Mouse (Mus musculus): ENCODE data around the gene Rfx3. TPM values are rescaled to one million over a fixed set of nuclear protein-coding genes. Genes with fewer than 3 reads are reported as not detected.

Rfx3 gene
- polyA plus RNA-seq, 1 experiment from 2014 or later = 7.4 TPM

DNA sequence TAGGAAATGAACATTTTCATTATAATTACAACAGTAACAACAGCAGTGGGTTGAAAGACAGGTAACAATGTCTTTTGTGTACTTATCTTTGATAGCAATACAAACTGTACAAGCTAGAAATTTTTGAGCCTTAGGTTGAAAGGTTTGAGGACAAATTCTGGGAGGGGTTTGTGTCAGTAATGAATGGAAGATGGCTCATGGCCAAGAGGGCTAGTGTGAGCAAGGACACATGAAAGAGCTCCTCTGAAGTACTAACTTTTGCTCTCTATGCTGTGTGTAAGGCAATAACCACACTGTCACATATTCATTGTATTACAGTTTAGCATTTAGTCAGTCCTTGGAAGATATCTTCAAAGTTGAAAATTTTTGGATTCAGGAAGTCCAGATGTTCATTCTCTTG, 193.3 kb downstream of the Rfx3 start:
- no peaks in the 10 kb centered on the region for H3K9me3 ChIP-seq (ENCODE audit: control insufficient read depth, low read length)
- H3K9ac ChIP-seq (ENCODE audit: low read length) = no peak overlapping the region
- H3K27me3 ChIP-seq (ENCODE audit: control insufficient read depth, insufficient read depth, low read length) = no peaks in the 10 kb centered on the region
- no peak for ATAC-seq (ENCODE audit: insufficient number of reproducible peaks, insufficient read depth, low FRiP score, low read depth)
- no peak overlapping the region for H3K27ac ChIP-seq (replicated peaks in 1 of 2; ENCODE audit: control insufficient read depth in 1 of 2, insufficient read depth in 1 of 2, low read depth in 2 of 2, low read length in 2 of 2)
- no peak overlapping the region for H3K4me2 ChIP-seq (ENCODE audit: low read length)
- peaks cover 10% of the 10 kb centered on the region for H3K36me3 ChIP-seq (ENCODE audit: control insufficient read depth, insufficient read depth, low read length)
- H3K4me1 ChIP-seq (ENCODE audit: control insufficient read depth in 2 of 2, insufficient read depth in 2 of 2, low read length in 2 of 2) = no peaks in the 10 kb centered on the region
- H3K4me3 ChIP-seq (ENCODE audit: control insufficient read depth in 1 of 2, insufficient read depth in 1 of 2, low read depth in 1 of 2, low read length in 2 of 2) = no peak overlapping the region

GRCm38 (mm10) chr19:27780030-27780429, 230.9 kb downstream of the Rfx3 start:
- H3K9me3 ChIP-seq (ENCODE audit: control insufficient read depth, low read length) = peaks cover 3% of the 10 kb centered on the region; the same call in 1 of the 2 replicates
- H3K4me1 ChIP-seq (ENCODE audit: control insufficient read depth in 2 of 2, insufficient read depth in 2 of 2, low read length in 2 of 2) = no peaks in the 10 kb centered on the region
- WGBS = 59% methylated on average over 4 of the region's 4 CpGs
- H3K27ac ChIP-seq (replicated peaks in 1 of 2; ENCODE audit: control insufficient read depth in 1 of 2, insufficient read depth in 1 of 2, low read depth in 2 of 2, low read length in 2 of 2) = no peak overlapping the region
- ATAC-seq (ENCODE audit: insufficient number of reproducible peaks, insufficient read depth, low FRiP score, low read depth) = no peak
- H3K4me2 ChIP-seq (ENCODE audit: low read length) = no peak overlapping the region
- no peak overlapping the region for H3K4me3 ChIP-seq (ENCODE audit: control insufficient read depth in 1 of 2, insufficient read depth in 1 of 2, low read depth in 1 of 2, low read length in 2 of 2)
- peaks cover 9% of the 10 kb centered on the region; the same call in 1 of the 2 replicates for H3K36me3 ChIP-seq (ENCODE audit: control insufficient read depth, insufficient read depth, low read length)
- no peaks in the 10 kb centered on the region for H3K27me3 ChIP-seq (ENCODE audit: control insufficient read depth, insufficient read depth, low read length)
- no peak overlapping the region for H3K9ac ChIP-seq (ENCODE audit: low read length)

GRCm38 (mm10) chr19:27770716-27771265, 240.2 kb downstream of the Rfx3 start:
- Histone ChIP-seq H3K4me3 (ENCODE audit: control insufficient read depth in 1 of 2, insufficient read depth in 1 of 2, low read depth in 1 of 2, low read length in 2 of 2) (no peak overlapping the region), H3K4me2 (ENCODE audit: low read length) (no peak overlapping the region), H3K9ac (ENCODE audit: low read length) (no peak overlapping the region), H3K36me3 (ENCODE audit: control insufficient read depth, insufficient read depth, low read length) (peaks cover 15% of the 10 kb centered on the region), H3K27me3 (ENCODE audit: control insufficient read depth, insufficient read depth, low read length) (no peaks in the 10 kb centered on the region), H3K9me3 (ENCODE audit: control insufficient read depth, low read length) (no peaks in the 10 kb centered on the region), H3K27ac (replicated peaks in 1 of 2; ENCODE audit: control insufficient read depth in 1 of 2, insufficient read depth in 1 of 2, low read depth in 2 of 2, low read length in 2 of 2) (no peak overlapping the region), H3K4me1 (ENCODE audit: control insufficient read depth in 2 of 2, insufficient read depth in 2 of 2, low read length in 2 of 2) (no peaks in the 10 kb centered on the region)
- ATAC-seq (ENCODE audit: insufficient number of reproducible peaks, insufficient read depth, low FRiP score, low read depth) = no peak
- WGBS = 92% methylated on average over 8 of the region's 8 CpGs

DNA sequence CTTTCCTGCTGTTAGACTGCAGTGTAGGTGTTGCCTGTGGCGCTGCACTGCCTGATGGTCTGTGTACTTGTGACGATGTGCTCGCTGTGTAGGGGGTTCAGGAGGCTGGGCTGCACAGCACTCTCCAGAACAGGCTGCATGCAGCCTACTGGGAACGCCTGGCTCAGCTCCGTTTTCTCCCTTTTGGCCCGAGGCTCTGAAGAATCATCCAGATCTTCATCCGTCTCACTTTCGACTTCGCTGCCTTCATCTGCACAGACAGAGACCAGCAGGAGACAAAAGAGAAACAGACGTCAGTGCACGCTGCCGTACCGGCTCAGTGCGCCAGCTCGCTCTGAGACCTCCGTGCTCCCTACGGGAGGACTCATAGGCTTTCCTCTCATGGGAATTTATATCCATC, 242.5 kb downstream of the Rfx3 start:
- no peaks in the 10 kb centered on the region for H3K4me1 ChIP-seq (ENCODE audit: control insufficient read depth in 2 of 2, insufficient read depth in 2 of 2, low read length in 2 of 2)

DNA sequence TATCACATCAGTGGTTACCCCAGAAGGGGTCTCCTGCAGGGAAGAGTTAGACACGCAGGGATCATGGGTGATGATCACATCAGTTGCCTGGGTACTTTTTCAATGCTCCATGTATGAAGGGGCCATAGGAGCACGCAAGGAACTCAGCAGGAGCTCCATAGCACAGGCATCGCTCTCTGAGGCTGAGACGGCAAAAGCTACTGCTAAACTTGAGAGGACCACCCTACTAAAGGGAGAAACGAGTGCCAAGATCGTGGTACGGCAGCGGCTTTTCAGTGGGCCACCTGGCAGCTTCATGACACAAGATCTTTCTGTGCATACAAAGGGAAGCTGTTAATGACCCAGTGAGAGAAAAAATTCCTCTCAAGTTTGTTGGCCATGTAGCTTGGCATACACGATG, 250.7 kb downstream of the Rfx3 start:
- H3K36me3 ChIP-seq (ENCODE audit: control insufficient read depth, insufficient read depth, low read length) = 0 out of 2 replicates have a peak, but pooled peaks cover 3% of the 10 kb centered on the region
- H3K27ac ChIP-seq (replicated peaks in 1 of 2; ENCODE audit: control insufficient read depth in 1 of 2, insufficient read depth in 1 of 2, low read depth in 2 of 2, low read length in 2 of 2) = no peak overlapping the region
- H3K9ac ChIP-seq (ENCODE audit: low read length) = no peak overlapping the region
- H3K4me3 ChIP-seq (ENCODE audit: control insufficient read depth in 1 of 2, insufficient read depth in 1 of 2, low read depth in 1 of 2, low read length in 2 of 2) = no peak overlapping the region
- H3K9me3 ChIP-seq (ENCODE audit: control insufficient read depth, low read length) = no peaks in the 10 kb centered on the region
- no peak for ATAC-seq (ENCODE audit: insufficient number of reproducible peaks, insufficient read depth, low FRiP score, low read depth)
- H3K27me3 ChIP-seq (ENCODE audit: control insufficient read depth, insufficient read depth, low read length) = no peaks in the 10 kb centered on the region
- H3K4me1 ChIP-seq (ENCODE audit: control insufficient read depth in 2 of 2, insufficient read depth in 2 of 2, low read length in 2 of 2) = no peaks in the 10 kb centered on the region
- WGBS = 87% methylated on average over 9 of the region's 9 CpGs
- H3K4me2 ChIP-seq (ENCODE audit: low read length) = no peak overlapping the region

More for the DNA sequence above, 242.5 kb downstream of the Rfx3 start:
- no peak for ATAC-seq (ENCODE audit: insufficient number of reproducible peaks, insufficient read depth, low FRiP score, low read depth)
- no peak overlapping the region for H3K9ac ChIP-seq (ENCODE audit: low read length)
- peaks cover 19% of the 10 kb centered on the region for H3K36me3 ChIP-seq (ENCODE audit: control insufficient read depth, insufficient read depth, low read length)
- no peak overlapping the region for H3K4me2 ChIP-seq (ENCODE audit: low read length)
- H3K4me3 ChIP-seq (ENCODE audit: control insufficient read depth in 1 of 2, insufficient read depth in 1 of 2, low read depth in 1 of 2, low read length in 2 of 2) = no peak overlapping the region
- H3K27me3 ChIP-seq (ENCODE audit: control insufficient read depth, insufficient read depth, low read length) = no peaks in the 10 kb centered on the region
- H3K27ac ChIP-seq (replicated peaks in 1 of 2; ENCODE audit: control insufficient read depth in 1 of 2, insufficient read depth in 1 of 2, low read depth in 2 of 2, low read length in 2 of 2) = no peak overlapping the region
- 90% methylated on average over 17 of the region's 17 CpGs for WGBS
- H3K9me3 ChIP-seq (ENCODE audit: control insufficient read depth, low read length) = no peaks in the 10 kb centered on the region

- H3K4me3 ChIP-seq (ENCODE audit: control insufficient read depth in 1 of 2, insufficient read depth in 1 of 2, low read depth in 1 of 2, low read length in 2 of 2) = no peak overlapping the region
- ATAC-seq (ENCODE audit: insufficient number of reproducible peaks, insufficient read depth, low FRiP score, low read depth) = no peak
- H3K36me3 ChIP-seq (ENCODE audit: control insufficient read depth, insufficient read depth, low read length) = no peaks in the 10 kb centered on the region
- H3K27ac ChIP-seq (replicated peaks in 1 of 2; ENCODE audit: control insufficient read depth in 1 of 2, insufficient read depth in 1 of 2, low read depth in 2 of 2, low read length in 2 of 2) = no peak overlapping the region
- no peaks in the 10 kb centered on the region for H3K4me1 ChIP-seq (ENCODE audit: control insufficient read depth in 2 of 2, insufficient read depth in 2 of 2, low read length in 2 of 2)
- H3K9ac ChIP-seq (ENCODE audit: low read length) = no peak overlapping the region
- no peaks in the 10 kb centered on the region for H3K9me3 ChIP-seq (ENCODE audit: control insufficient read depth, low read length)
- H3K27me3 ChIP-seq (ENCODE audit: control insufficient read depth, insufficient read depth, low read length) = no peaks in the 10 kb centered on the region
- H3K4me2 ChIP-seq (ENCODE audit: low read length) = no peak overlapping the region
- WGBS = 39% methylated on average over 8 of the region's 8 CpGs
Measured at GRCm38 (mm10) chr19:27759347-27759746, 251.6 kb downstream of the Rfx3 start.

DNA sequence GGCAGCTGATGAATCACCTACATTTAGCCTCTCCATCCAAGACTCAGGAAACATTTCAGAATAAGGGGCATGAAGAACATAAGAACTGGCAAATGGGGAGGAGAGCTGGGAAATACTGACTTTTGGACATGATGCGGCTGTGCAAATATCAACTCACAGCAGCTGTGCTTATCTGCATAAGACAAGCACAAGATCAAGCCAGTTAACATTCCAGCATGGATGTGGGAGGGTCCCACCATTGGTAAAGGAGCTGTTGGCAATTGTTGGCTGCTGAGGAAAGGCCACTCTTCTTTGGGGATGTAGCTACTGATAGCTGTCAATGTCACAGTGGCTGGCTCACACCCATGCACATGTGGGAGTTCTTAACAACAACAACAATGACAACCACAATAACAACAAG, 263.7 kb downstream of the Rfx3 start:
- WGBS = 85% methylated on average over 1 of the region's 1 CpGs
- Histone ChIP-seq H3K9ac (ENCODE audit: low read length) (no peak overlapping the region), H3K4me1 (ENCODE audit: control insufficient read depth in 2 of 2, insufficient read depth in 2 of 2, low read length in 2 of 2) (peaks cover 0 to 8% of the 10 kb centered on the region in 2 experiments; a peak in 2 of 4 replicates), H3K4me2 (ENCODE audit: low read length) (no peak overlapping the region), H3K9me3 (ENCODE audit: control insufficient read depth, low read length) (no peaks in the 10 kb centered on the region), H3K27me3 (ENCODE audit: control insufficient read depth, insufficient read depth, low read length) (no peaks in the 10 kb centered on the region), H3K4me3 (ENCODE audit: control insufficient read depth in 1 of 2, insufficient read depth in 1 of 2, low read depth in 1 of 2, low read length in 2 of 2) (no peak overlapping the region), H3K36me3 (ENCODE audit: control insufficient read depth, insufficient read depth, low read length) (no peaks in the 10 kb centered on the region), H3K27ac (replicated peaks in 1 of 2; ENCODE audit: control insufficient read depth in 1 of 2, insufficient read depth in 1 of 2, low read depth in 2 of 2, low read length in 2 of 2) (no peak overlapping the region)
- no peak for ATAC-seq (ENCODE audit: insufficient number of reproducible peaks, insufficient read depth, low FRiP score, low read depth)

DNA sequence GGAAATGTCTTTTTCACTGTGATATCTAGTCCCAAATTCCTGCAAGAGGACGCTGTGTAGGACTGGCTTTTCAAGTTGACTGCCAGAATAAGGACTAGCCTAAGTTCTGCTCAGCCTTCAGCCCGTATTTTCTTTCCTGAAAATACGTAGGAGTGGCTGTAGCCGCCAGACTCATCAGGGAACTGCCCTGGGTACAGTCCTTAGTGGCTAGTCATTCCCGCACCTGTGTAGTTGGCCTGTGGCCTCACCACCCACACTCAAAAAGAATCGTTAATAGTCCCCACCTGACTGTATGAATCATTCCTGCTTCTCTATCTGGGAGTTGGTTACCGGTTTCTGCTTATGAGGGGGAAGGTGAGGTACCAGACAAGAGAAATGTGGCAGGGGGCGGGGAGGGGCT, 272.1 kb downstream of the Rfx3 start:
- ATAC-seq (ENCODE audit: insufficient number of reproducible peaks, insufficient read depth, low FRiP score, low read depth) = no peak
- Histone ChIP-seq H3K27ac (replicated peaks in 1 of 2; ENCODE audit: control insufficient read depth in 1 of 2, insufficient read depth in 1 of 2, low read depth in 2 of 2, low read length in 2 of 2) (no peak overlapping the region), H3K27me3 (ENCODE audit: control insufficient read depth, insufficient read depth, low read length) (no peaks in the 10 kb centered on the region), H3K9me3 (ENCODE audit: control insufficient read depth, low read length) (no peaks in the 10 kb centered on the region), H3K4me1 (ENCODE audit: control insufficient read depth in 2 of 2, insufficient read depth in 2 of 2, low read length in 2 of 2) (no peaks in the 10 kb centered on the region), H3K36me3 (ENCODE audit: control insufficient read depth, insufficient read depth, low read length) (no peaks in the 10 kb centered on the region), H3K4me3 (ENCODE audit: control insufficient read depth in 1 of 2, insufficient read depth in 1 of 2, low read depth in 1 of 2, low read length in 2 of 2) (no peak overlapping the region), H3K9ac (ENCODE audit: low read length) (no peak overlapping the region), H3K4me2 (ENCODE audit: low read length) (no peak overlapping the region)
- WGBS = 77% methylated on average over 8 of the region's 8 CpGs
